Mouse (Mus musculus): ENCODE results near the gene Plxna4. TPM values are rescaled to one million over a fixed set of nuclear protein-coding genes. Genes with fewer than 3 reads are reported as not detected.

Gene Plxna4
- polyA plus RNA-seq, 1 experiment: 3.5 TPM

DNA sequence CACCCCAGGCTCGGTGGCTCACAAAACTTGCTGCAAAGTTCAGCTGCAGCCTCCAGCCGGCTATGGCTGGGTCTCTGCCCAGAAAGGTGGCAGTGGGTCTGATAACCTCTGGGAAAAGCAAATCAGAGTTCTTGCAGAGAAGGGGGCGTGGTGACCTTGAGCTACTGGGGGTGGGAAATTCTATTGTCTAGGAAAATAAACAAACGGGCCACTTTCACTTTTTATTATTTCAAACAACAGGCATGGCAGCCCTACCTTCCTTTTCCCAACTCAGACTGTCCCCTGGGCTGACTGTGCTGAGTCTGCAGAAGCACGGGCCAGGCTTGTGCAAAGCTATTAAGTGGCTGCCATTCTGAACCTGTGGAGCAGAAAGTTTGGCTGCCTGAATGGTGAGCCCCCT lies 94.4 kb downstream of the Plxna4 start:
- H3K4me1 ChIP-seq: peaks cover 65% of the 10 kb centered on the region
- TF ChIP-seq GATA1 (IDR thresholded peaks at IDR 0.05; ENCODE audit: borderline replicate concordance, low read length) (no peak), FLI1 (IDR thresholded peaks at IDR 0.05; ENCODE audit: low read length) (no peak)
- no peak overlapping the region for H3K4me3 ChIP-seq (replicated peaks)
- peaks cover 77% of the 10 kb centered on the region for H3K36me3 ChIP-seq (replicated peaks; ENCODE audit: low read length)
- peaks cover 15% of the 10 kb centered on the region for H3K27me3 ChIP-seq (replicated peaks)
- no peaks in the 10 kb centered on the region for H3K9me3 ChIP-seq

DNA sequence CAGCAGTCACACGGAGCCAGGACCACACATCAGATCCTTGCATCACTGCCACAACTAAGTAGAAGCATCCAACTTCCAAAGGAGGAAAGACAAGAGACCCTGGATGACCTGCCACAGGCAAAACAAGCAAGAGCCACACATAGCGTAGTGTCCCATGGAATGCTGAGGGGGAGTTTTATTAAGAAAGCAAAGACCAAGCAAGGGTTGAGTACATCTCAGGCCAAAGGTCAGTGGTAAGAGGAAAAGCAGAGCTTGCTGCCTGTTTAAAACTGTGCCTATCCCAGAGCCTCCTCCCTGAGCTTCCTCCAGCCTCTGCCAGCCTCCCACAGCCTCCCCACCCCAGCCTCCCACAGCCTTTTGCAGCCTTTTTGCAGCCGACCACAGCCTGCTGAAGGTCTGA lies 100.9 kb downstream of the Plxna4 start:
- no peak for TF ChIP-seq FLI1 (IDR thresholded peaks at IDR 0.05; ENCODE audit: low read length)
- TF ChIP-seq GATA1 (IDR thresholded peaks at IDR 0.05; ENCODE audit: borderline replicate concordance, low read length): no peak
- H3K27me3 ChIP-seq (replicated peaks): peaks cover 6% of the 10 kb centered on the region
- peaks cover 18% of the 10 kb centered on the region for H3K36me3 ChIP-seq (replicated peaks; ENCODE audit: low read length)
- no peak overlapping the region for H3K4me3 ChIP-seq (replicated peaks)
- H3K4me1 ChIP-seq: peaks cover 80% of the 10 kb centered on the region
- no peaks in the 10 kb centered on the region for H3K9me3 ChIP-seq

- H3K4me1 ChIP-seq: peaks cover 92% of the 10 kb centered on the region
- H3K27me3 ChIP-seq (replicated peaks): peaks cover 4% of the 10 kb centered on the region
- H3K9me3 ChIP-seq: no peaks in the 10 kb centered on the region
- no peak overlapping the region for H3K4me3 ChIP-seq (replicated peaks)
- peaks cover 5% of the 10 kb centered on the region for H3K36me3 ChIP-seq (replicated peaks; ENCODE audit: low read length)
- TF ChIP-seq GATA1 (IDR thresholded peaks at IDR 0.05; ENCODE audit: borderline replicate concordance, low read length) (no peak), FLI1 (IDR thresholded peaks at IDR 0.05; ENCODE audit: low read length) (no peak)
Measured at GRCm38 (mm10) chr6:32482469-32482868, 105.5 kb downstream of the Plxna4 start.

- Histone ChIP-seq H3K36me3 (replicated peaks; ENCODE audit: low read length) (peaks cover 10% of the 10 kb centered on the region), H3K4me3 (replicated peaks) (peak overlapping the region; percentile 23), H3K9me3 (no peaks in the 10 kb centered on the region), H3K4me1 (peaks cover 92% of the 10 kb centered on the region), H3K27me3 (replicated peaks) (peaks cover 3% of the 10 kb centered on the region)
- TF ChIP-seq GATA1 (IDR thresholded peaks at IDR 0.05; ENCODE audit: borderline replicate concordance, low read length): no peak
- TF ChIP-seq FLI1 (IDR thresholded peaks at IDR 0.05; ENCODE audit: low read length): no peak
Measured at GRCm38 (mm10) chr6:32480741-32481140, 107.3 kb downstream of the Plxna4 start.

GRCm38 (mm10) chr6:32479765-32480164 lies 108.2 kb downstream of the Plxna4 start:
- peaks cover 10% of the 10 kb centered on the region for H3K36me3 ChIP-seq (replicated peaks; ENCODE audit: low read length)
- no peaks in the 10 kb centered on the region for H3K9me3 ChIP-seq
- TF ChIP-seq GATA1 (IDR thresholded peaks at IDR 0.05; ENCODE audit: borderline replicate concordance, low read length): no peak
- no peak for TF ChIP-seq FLI1 (IDR thresholded peaks at IDR 0.05; ENCODE audit: low read length)
- peaks cover 2% of the 10 kb centered on the region for H3K27me3 ChIP-seq (replicated peaks)
- peak overlapping the region; percentile 81 for H3K4me3 ChIP-seq (replicated peaks)
- H3K4me1 ChIP-seq: peaks cover 89% of the 10 kb centered on the region

GRCm38 (mm10) chr6:32479193-32479758 lies 108.7 kb downstream of the Plxna4 start:
- Histone ChIP-seq H3K4me3 (replicated peaks) (peak overlapping the region; percentile 81), H3K4me1 (peaks cover 91% of the 10 kb centered on the region), H3K36me3 (replicated peaks; ENCODE audit: low read length) (peaks cover 10% of the 10 kb centered on the region), H3K27me3 (replicated peaks) (peaks cover 4% of the 10 kb centered on the region), H3K9me3 (no peaks in the 10 kb centered on the region)
- TF ChIP-seq FLI1 (IDR thresholded peaks at IDR 0.05; ENCODE audit: low read length): no peak
- no peak for TF ChIP-seq GATA1 (IDR thresholded peaks at IDR 0.05; ENCODE audit: borderline replicate concordance, low read length)

DNA sequence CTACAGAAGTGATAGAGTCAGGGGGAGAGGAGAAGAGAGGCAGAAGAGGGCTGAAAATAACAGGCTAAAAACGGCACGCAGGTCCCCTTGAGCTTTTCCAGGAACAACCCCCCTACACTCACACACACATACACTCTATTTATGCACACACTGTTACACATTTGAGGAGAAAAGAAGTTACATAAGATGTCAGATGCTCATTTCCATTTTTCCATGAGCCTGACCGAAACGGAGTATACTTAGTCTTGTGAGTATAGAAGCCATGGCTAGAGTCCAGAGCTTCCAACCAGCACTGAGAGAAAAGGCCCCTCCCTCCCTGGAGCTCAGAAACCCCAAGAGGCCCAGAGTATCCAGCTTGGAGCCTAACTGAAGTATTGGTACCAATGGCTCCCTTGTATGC lies 112.0 kb downstream of the Plxna4 start:
- Histone ChIP-seq H3K27me3 (replicated peaks) (peaks cover 6% of the 10 kb centered on the region), H3K4me1 (peaks cover 64% of the 10 kb centered on the region), H3K4me3 (replicated peaks) (no peak overlapping the region), H3K36me3 (replicated peaks; ENCODE audit: low read length) (peaks cover 13% of the 10 kb centered on the region), H3K9me3 (no peaks in the 10 kb centered on the region)
- no peak for TF ChIP-seq GATA1 (IDR thresholded peaks at IDR 0.05; ENCODE audit: borderline replicate concordance, low read length)
- no peak for TF ChIP-seq FLI1 (IDR thresholded peaks at IDR 0.05; ENCODE audit: low read length)

- Histone ChIP-seq H3K27me3 (replicated peaks) (peaks cover 4% of the 10 kb centered on the region), H3K4me1 (peaks cover 34% of the 10 kb centered on the region), H3K9me3 (no peaks in the 10 kb centered on the region), H3K4me3 (replicated peaks) (no peak overlapping the region), H3K36me3 (replicated peaks; ENCODE audit: low read length) (peaks cover 9% of the 10 kb centered on the region)
- TF ChIP-seq FLI1 (IDR thresholded peaks at IDR 0.05; ENCODE audit: low read length): no peak
Measured at GRCm38 (mm10) chr6:32472062-32472461, 115.9 kb downstream of the Plxna4 start.

GRCm38 (mm10) chr6:32471639-32472038 lies 116.4 kb downstream of the Plxna4 start:
- peaks cover 34% of the 10 kb centered on the region for H3K4me1 ChIP-seq
- no peak for TF ChIP-seq FLI1 (IDR thresholded peaks at IDR 0.05; ENCODE audit: low read length)
- no peak for TF ChIP-seq GATA1 (IDR thresholded peaks at IDR 0.05; ENCODE audit: borderline replicate concordance, low read length)
- H3K36me3 ChIP-seq (replicated peaks; ENCODE audit: low read length): peaks cover 7% of the 10 kb centered on the region
- H3K9me3 ChIP-seq: no peaks in the 10 kb centered on the region
- H3K27me3 ChIP-seq (replicated peaks): peaks cover 6% of the 10 kb centered on the region
- H3K4me3 ChIP-seq (replicated peaks): no peak overlapping the region

GRCm38 (mm10) chr6:32469196-32469595 lies 118.8 kb downstream of the Plxna4 start:
- TF ChIP-seq FLI1 (IDR thresholded peaks at IDR 0.05; ENCODE audit: low read length) (no peak), GATA1 (IDR thresholded peaks at IDR 0.05; ENCODE audit: borderline replicate concordance, low read length) (no peak)
- H3K27me3 ChIP-seq (replicated peaks): peaks cover 4% of the 10 kb centered on the region

More at GRCm38 (mm10) chr6:32469196-32469595, 118.8 kb downstream of the Plxna4 start:
- Histone ChIP-seq H3K36me3 (replicated peaks; ENCODE audit: low read length) (peaks cover 7% of the 10 kb centered on the region), H3K4me3 (replicated peaks) (no peak overlapping the region), H3K9me3 (peaks cover 3% of the 10 kb centered on the region; the same call in 1 of the 2 replicates), H3K4me1 (peaks cover 42% of the 10 kb centered on the region)
